Mouse (Mus musculus): Measurements from ENCODE around the gene Gm8126.
"Not testable (repeated sequence)": the region's sequence is repeated elsewhere in the genome, so short reads cannot be mapped to it uniquely, and the experiment has no call there.

DNA sequence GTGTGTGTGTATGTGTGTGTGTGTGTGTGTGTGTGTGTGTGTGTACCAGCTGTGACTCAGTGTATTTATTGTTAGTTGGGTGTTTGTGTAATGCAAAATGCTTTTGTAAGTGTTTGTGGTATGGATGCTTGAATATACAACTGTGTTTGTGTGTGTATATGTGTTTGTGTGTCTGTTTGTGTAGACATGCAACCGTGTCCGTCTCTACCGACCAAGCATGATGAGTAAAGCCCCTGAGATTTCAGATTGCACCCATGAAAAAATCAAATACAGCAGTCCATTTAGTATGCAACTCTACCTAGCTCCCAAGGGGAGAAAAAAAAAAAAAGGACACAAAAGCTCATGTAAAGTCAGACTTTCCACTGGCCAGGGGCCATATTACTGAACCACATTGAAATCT is 5.0 kb downstream of the Gm8126 start:
- TF ChIP-seq CTCF (IDR thresholded peaks at IDR 0.05; ENCODE audit: extremely low read depth, insufficient read length, insufficient replicate concordance, low read depth, low read length); POLR2A (IDR thresholded peaks at IDR 0.05; ENCODE audit: low read depth, low read length): not testable (repeated sequence)

Data from small intestine, adult 2 months (tissue).